Mouse (Mus musculus): Measurements from ENCODE around the gene Abca2. TPM values are rescaled to one million over a fixed set of nuclear protein-coding genes. Genes with fewer than 3 reads are reported as not detected.
A peak's percentile ranks its signal among the peaks of the same experiment; 100 is the strongest.

Gene Abca2
- polyA plus RNA-seq, 1 experiment from 2014 or later: 5.9 TPM

- no peaks in the 10 kb centered on the region; the same call in 1 of the 2 replicates for H3K27me3 ChIP-seq (ENCODE audit: insufficient read depth, poor library complexity, severe bottlenecking)
- H3K4me1 ChIP-seq (replicated peaks): peaks cover 33% of the 10 kb centered on the region
- DNase-seq (ENCODE audit: low spot score): no peak
- no peaks in the 10 kb centered on the region for H3K9me3 ChIP-seq
- H3K27ac ChIP-seq: no peak overlapping the region
- no peaks in the 10 kb centered on the region for H3K36me3 ChIP-seq
- WGBS: 76% methylated on average over 10 of the region's 10 CpGs
- H3K4me3 ChIP-seq: no peak overlapping the region
Measured at GRCm38 (mm10) chr2:25468962-25469915, 40.7 kb downstream of the Abca2 start.

- no peaks in the 10 kb centered on the region; the same call in 1 of the 2 replicates for H3K27me3 ChIP-seq (ENCODE audit: insufficient read depth, poor library complexity, severe bottlenecking)
- peaks cover 33% of the 10 kb centered on the region for H3K4me1 ChIP-seq (replicated peaks)
- H3K9me3 ChIP-seq: no peaks in the 10 kb centered on the region
- no peaks in the 10 kb centered on the region for H3K36me3 ChIP-seq
- H3K27ac ChIP-seq: no peak within 1 kb of the TSS
- no peak for DNase-seq (ENCODE audit: low spot score)
- no peak within 1 kb of the TSS for H3K4me3 ChIP-seq
- 62% methylated on average over 6 of the region's 6 CpGs for WGBS
Measured at GRCm38 (mm10) chr2:25469969-25470368, 41.5 kb downstream of the Abca2 start, which contains the start of gene Ptgds. TSS of gene Ptgds (minus strand) at chr2:25470046.

GRCm38 (mm10) chr2:25472550-25472949, 44.0 kb downstream of the Abca2 start:
- no peaks in the 10 kb centered on the region for H3K36me3 ChIP-seq

GRCm38 (mm10) chr2:25477541-25477940, 49.0 kb downstream of the Abca2 start:
- 0 out of 2 replicates have a peak, but pooled peaks cover 3% of the 10 kb centered on the region for H3K27me3 ChIP-seq (ENCODE audit: insufficient read depth, poor library complexity, severe bottlenecking)
- H3K9me3 ChIP-seq: no peaks in the 10 kb centered on the region
- 90% methylated on average over 8 of the region's 8 CpGs for WGBS
- no peak for DNase-seq (ENCODE audit: low spot score)
- no peaks in the 10 kb centered on the region for H3K36me3 ChIP-seq
- no peak overlapping the region for H3K4me3 ChIP-seq
- H3K4me1 ChIP-seq (replicated peaks): no peaks in the 10 kb centered on the region
- H3K27ac ChIP-seq: no peak overlapping the region

More at GRCm38 (mm10) chr2:25472550-25472949, 44.0 kb downstream of the Abca2 start:
- peaks cover 17% of the 10 kb centered on the region for H3K4me1 ChIP-seq (replicated peaks)
- H3K9me3 ChIP-seq: no peaks in the 10 kb centered on the region
- no peak overlapping the region for H3K27ac ChIP-seq
- H3K27me3 ChIP-seq (ENCODE audit: insufficient read depth, poor library complexity, severe bottlenecking): no peaks in the 10 kb centered on the region; the same call in 1 of the 2 replicates
- no peak for DNase-seq (ENCODE audit: low spot score)
- H3K4me3 ChIP-seq: no peak overlapping the region
- WGBS: 77% methylated on average over 2 of the region's 2 CpGs

GRCm38 (mm10) chr2:25477967-25478675, 49.6 kb downstream of the Abca2 start:
- Histone ChIP-seq H3K4me1 (replicated peaks) (no peaks in the 10 kb centered on the region), H3K4me3 (no peak overlapping the region), H3K27ac (no peak overlapping the region), H3K27me3 (ENCODE audit: insufficient read depth, poor library complexity, severe bottlenecking) (0 out of 2 replicates have a peak, but pooled peaks cover 3% of the 10 kb centered on the region), H3K36me3 (no peaks in the 10 kb centered on the region), H3K9me3 (no peaks in the 10 kb centered on the region)
- no peak for DNase-seq (ENCODE audit: low spot score)
- 88% methylated on average over 3 of the region's 3 CpGs for WGBS

GRCm38 (mm10) chr2:25479551-25480311, 51.2 kb downstream of the Abca2 start:
- Histone ChIP-seq H3K4me3 (no peak overlapping the region), H3K27ac (no peak overlapping the region), H3K36me3 (no peaks in the 10 kb centered on the region), H3K27me3 (ENCODE audit: insufficient read depth, poor library complexity, severe bottlenecking) (0 out of 2 replicates have a peak, but pooled peaks cover 3% of the 10 kb centered on the region), H3K9me3 (no peaks in the 10 kb centered on the region), H3K4me1 (replicated peaks) (no peaks in the 10 kb centered on the region)
- no peak for DNase-seq (ENCODE audit: low spot score)
- 81% methylated on average over 10 of the region's 10 CpGs for WGBS

- H3K4me1 ChIP-seq (replicated peaks): peaks cover 7% of the 10 kb centered on the region; the same call in 1 of the 2 replicates
- WGBS: 89% methylated on average over 1 of the region's 1 CpGs
Measured at GRCm38 (mm10) chr2:25480541-25480940, 52.0 kb downstream of the Abca2 start.

GRCm38 (mm10) chr2:25482969-25483368, 54.5 kb downstream of the Abca2 start:
- Histone ChIP-seq H3K9me3 (no peaks in the 10 kb centered on the region), H3K27me3 (ENCODE audit: insufficient read depth, poor library complexity, severe bottlenecking) (0 out of 2 replicates have a peak, but pooled peaks cover 3% of the 10 kb centered on the region), H3K27ac (no peak overlapping the region), H3K4me3 (no peak overlapping the region), H3K36me3 (no peaks in the 10 kb centered on the region), H3K4me1 (replicated peaks) (peaks cover 7% of the 10 kb centered on the region; the same call in 1 of the 2 replicates)
- peak; percentile 40 for DNase-seq (ENCODE audit: low spot score)
- WGBS: 31% methylated on average over 7 of the region's 7 CpGs

More at GRCm38 (mm10) chr2:25480541-25480940, 52.0 kb downstream of the Abca2 start:
- DNase-seq (ENCODE audit: low spot score): no peak
- Histone ChIP-seq H3K4me3 (no peak overlapping the region), H3K27ac (no peak overlapping the region), H3K9me3 (no peaks in the 10 kb centered on the region), H3K27me3 (ENCODE audit: insufficient read depth, poor library complexity, severe bottlenecking) (0 out of 2 replicates have a peak, but pooled peaks cover 3% of the 10 kb centered on the region), H3K36me3 (no peaks in the 10 kb centered on the region)

GRCm38 (mm10) chr2:25484901-25485647, 56.6 kb downstream of the Abca2 start:
- peaks cover 7% of the 10 kb centered on the region; the same call in 1 of the 2 replicates for H3K4me1 ChIP-seq (replicated peaks)
- H3K27ac ChIP-seq: no peak overlapping the region
- H3K9me3 ChIP-seq: no peaks in the 10 kb centered on the region
- WGBS: 68% methylated on average over 11 of the region's 11 CpGs
- H3K27me3 ChIP-seq (ENCODE audit: insufficient read depth, poor library complexity, severe bottlenecking): no peaks in the 10 kb centered on the region
- H3K36me3 ChIP-seq: no peaks in the 10 kb centered on the region
- no peak overlapping the region for H3K4me3 ChIP-seq
- no peak for DNase-seq (ENCODE audit: low spot score)

GRCm38 (mm10) chr2:25487965-25488670, 59.6 kb downstream of the Abca2 start:
- no peak for DNase-seq (ENCODE audit: low spot score)
- H3K9me3 ChIP-seq: no peaks in the 10 kb centered on the region
- no peaks in the 10 kb centered on the region for H3K27me3 ChIP-seq (ENCODE audit: insufficient read depth, poor library complexity, severe bottlenecking)
- no peak overlapping the region for H3K4me3 ChIP-seq
- 77% methylated on average over 6 of the region's 6 CpGs for WGBS
- H3K4me1 ChIP-seq (replicated peaks): peaks cover 7% of the 10 kb centered on the region; the same call in 1 of the 2 replicates
- no peak overlapping the region for H3K27ac ChIP-seq
- no peaks in the 10 kb centered on the region for H3K36me3 ChIP-seq

- 82% methylated on average over 7 of the region's 7 CpGs for WGBS
Measured at GRCm38 (mm10) chr2:25488671-25489068, 60.2 kb downstream of the Abca2 start.

More at GRCm38 (mm10) chr2:25488671-25489068, 60.2 kb downstream of the Abca2 start:
- no peaks in the 10 kb centered on the region for H3K36me3 ChIP-seq
- H3K9me3 ChIP-seq: no peaks in the 10 kb centered on the region
- peaks cover 7% of the 10 kb centered on the region; the same call in 1 of the 2 replicates for H3K4me1 ChIP-seq (replicated peaks)
- H3K27me3 ChIP-seq (ENCODE audit: insufficient read depth, poor library complexity, severe bottlenecking): no peaks in the 10 kb centered on the region
- DNase-seq (ENCODE audit: low spot score): no peak
- H3K4me3 ChIP-seq: no peak overlapping the region
- no peak overlapping the region for H3K27ac ChIP-seq

Measured in hindbrain, embryonic 10.5 days (tissue).